Mouse (Mus musculus): ENCODE data around the gene Pipox.

DNA sequence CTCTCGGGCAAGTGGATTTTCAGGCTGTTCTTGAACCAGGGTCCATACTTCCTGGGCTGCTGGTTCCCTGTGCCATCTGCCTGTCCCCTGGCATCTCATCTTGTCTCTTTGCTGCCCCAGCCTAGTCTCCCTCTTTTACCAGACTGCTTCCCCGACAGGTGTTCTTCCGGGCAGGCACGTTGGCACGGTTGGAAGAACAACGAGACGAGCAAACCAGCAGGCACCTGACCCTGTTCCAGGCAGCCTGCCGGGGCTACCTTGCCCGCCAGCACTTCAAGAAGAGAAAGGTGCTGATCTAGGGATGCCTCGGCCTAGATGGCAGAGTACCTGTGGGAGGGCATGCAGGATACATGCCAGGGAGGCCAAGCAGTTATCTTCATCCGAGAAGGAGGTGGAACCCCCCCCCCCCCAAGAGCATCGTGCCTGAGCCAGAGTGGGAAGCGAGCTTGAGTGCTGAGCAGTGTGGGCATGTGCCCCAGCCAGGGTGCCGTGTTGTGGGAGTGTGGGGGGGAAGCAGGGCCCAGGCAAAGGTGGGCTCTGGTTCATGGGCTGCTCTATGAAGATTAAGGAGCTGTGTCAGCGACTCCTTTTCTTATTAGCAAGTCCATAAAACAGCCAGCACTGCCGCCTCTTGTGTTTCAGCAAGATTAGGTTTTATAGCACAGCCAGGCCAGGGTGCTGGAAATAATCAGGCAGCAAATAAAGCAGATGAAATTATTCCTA lies 53.2 kb downstream of the Pipox start:
- TF ChIP-seq CTCF (IDR thresholded peaks at IDR 0.05; ENCODE audit: borderline replicate concordance, extremely low read depth, insufficient read depth, insufficient read length), result no peak
- TF ChIP-seq POLR2A (IDR thresholded peaks at IDR 0.05; ENCODE audit: borderline replicate concordance, extremely low read depth, insufficient read depth, insufficient read length, poor library complexity, severe bottlenecking), result no peak

All from brain, embryonic 14.5 days (tissue).